Mouse (Mus musculus): ENCODE results near the gene Tmem97.
A peak's percentile ranks its signal among the peaks of the same experiment; 100 is the strongest.
"Not testable (repeated sequence)": the region's sequence is repeated elsewhere in the genome, so short reads cannot be mapped to it uniquely, and the experiment has no call there.

Gene Tmem97

DNA sequence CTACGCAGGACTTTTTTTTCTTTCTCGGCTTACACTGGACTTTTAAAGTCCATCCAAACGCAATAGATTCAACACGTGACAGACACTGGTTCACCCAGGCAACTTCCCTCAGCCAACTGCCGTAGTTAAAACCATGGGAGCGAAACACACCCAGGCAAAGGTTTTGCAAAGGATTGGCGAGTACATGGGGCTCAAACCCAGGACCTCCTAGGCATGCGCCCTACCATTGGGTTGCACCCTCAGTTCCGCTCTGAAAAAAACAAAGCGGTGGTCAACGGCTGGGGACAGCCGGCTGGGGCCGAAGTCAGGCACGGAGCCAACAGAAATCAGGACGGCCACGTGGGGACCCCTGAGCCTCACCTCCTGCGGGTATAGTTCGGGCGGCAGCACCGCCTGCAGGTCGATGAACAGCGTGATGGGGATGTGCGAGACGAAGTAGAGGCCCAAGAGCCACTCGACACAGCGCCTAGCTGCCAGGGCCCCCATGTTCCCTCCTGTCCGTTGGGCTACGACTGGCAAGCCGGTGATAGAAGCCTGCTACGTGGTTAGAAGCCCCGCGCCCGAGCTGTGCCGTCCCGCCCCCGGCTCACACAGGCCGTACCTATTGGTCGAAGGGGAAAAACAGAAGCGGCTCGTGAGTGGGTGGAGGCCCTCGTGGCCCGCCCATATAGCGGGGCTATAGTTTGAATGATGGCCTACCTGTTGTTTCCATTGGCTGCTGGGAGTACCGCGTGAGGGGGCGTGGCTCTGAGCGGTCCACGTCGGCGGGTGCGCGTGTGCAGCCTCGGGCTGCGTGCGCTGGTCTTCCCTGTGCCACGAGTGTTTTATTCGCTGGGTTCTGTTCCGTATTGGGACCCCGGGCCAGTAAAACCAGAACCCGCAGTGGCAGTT is at the start of gene Tmem97:
Tmem97 (minus strand) TSS at position 610 of the 891 bp plus-strand sequence.
- peak; percentile 95 for DNase-seq

- DNase-seq, result peak; percentile 61
Observed at GRCm38 (mm10) chr11:78600051-78600450, 49.5 kb upstream of the Tmem97 start.

- DNase-seq, result no peak
Observed at GRCm38 (mm10) chr11:78598763-78599415, 48.3 kb upstream of the Tmem97 start.

GRCm38 (mm10) chr11:78596750-78597149 is 46.2 kb upstream of the Tmem97 start:
- no peak for DNase-seq

DNA sequence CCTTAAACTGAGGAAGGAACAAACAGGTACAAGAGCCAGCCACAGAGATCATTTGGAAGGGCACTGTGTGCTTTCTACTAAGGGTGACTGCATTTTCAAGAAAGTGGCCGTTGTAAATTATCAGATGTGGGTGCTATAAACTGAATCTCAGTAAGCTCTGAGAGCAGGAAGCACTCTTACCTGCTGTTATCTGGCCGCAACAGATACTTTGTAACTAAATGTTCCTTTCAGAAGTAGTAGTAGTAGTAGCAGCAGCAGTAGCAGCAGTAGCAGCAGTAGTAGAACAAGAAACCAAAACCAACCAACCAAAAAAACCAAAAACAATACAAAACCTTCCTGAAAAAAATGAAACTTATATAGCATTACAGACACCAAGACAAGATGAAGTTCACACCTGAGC is 45.2 kb upstream of the Tmem97 start:
- DNase-seq, result no peak

GRCm38 (mm10) chr11:78594271-78594964 is 43.8 kb upstream of the Tmem97 start:
- no peak for DNase-seq

GRCm38 (mm10) chr11:78587677-78588076 is 37.1 kb upstream of the Tmem97 start:
- not testable (repeated sequence) for DNase-seq

DNA sequence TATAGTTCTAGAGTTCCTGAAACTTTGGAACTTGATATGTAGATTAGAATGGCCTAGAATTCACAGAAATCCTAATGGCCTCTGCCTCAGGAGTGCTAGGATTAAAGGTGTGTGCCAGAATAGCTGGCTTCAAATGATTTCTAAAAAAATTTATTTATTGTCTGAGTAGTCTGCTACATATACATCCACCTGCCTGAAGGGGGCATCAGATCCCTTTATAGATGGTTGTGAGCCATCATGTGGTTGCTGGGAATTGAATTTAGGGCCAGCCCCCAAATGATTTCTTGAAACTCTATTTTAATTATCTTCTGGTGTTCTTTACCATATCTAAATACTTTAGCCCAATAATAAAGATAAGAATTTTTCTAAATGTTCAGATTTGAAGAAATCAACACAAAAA is 35.5 kb upstream of the Tmem97 start:
- peak; percentile 25 for DNase-seq

DNA sequence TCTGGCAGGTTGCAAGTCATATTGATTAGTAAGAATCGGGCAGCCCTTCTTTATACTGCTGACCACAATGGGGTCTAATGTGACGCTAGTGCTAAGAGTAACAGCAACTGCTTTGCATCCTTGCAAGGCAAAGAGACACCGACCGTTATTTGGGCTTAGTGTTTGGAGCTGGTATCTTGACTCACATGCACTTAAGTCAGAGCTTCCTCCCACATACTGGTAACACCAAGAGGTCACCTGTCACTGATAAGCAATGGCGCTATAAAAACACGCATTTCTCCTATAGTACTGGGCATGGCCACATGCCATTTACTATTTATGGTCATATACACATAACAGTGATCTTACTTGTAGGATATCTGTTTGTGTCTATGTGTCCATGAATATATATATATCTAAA is 32.3 kb upstream of the Tmem97 start:
- no peak for DNase-seq

DNA sequence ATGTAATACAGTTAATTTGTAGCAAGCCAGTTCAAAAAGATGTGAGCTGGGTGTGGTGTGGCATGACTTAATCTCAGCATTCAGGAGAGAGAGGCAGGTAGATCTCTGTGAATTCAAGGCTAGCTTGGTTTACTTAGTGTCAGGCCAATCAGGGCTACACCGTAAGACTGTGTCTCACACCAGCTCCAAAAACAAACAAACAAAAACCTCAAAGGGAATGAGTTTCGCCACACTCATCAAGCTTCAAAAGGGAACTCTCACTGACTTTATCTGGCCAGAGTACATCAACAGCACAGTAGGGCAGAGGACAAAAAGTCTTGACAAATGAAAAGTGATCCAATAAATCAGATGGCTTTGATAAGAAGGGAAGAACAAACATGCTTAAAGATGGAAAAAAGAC is 24.4 kb upstream of the Tmem97 start:
- no peak for DNase-seq

DNA sequence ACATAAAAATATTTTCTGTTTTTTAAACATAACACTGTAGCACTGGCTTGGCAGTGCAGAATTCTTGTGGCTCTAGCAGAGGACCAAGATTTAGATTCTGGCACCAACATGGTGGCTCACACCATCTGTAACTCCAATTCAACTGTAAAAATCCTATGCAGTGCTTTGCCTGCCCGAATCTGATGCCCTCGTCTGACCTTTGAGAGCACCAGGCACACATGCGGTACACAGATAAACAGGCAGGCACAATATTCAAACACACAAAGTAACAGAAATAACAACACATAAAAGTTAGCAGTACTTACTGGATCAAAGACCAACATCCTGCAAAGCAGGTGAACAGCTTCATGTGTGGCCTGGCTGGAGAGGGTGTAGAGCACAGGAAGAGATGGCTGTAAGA is 24.0 kb upstream of the Tmem97 start:
- DNase-seq, result no peak

DNA sequence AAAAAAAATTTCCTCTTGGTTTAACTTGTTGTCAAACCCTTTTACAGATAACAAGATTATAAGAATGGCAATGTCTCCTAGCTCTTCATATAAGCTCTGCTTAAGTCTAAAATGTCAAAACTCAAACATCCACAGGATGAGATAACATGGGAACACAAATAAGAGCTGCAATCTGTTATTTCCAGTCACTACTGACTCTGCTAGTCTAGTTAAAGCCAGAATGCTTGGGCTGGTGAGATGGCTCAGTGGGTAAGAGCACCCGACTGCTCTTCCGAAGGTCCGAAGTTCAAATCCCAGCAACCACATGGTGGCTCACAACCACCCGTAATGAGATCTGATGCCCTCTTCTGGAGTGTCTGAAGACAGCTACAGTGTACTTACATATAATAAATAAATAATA is 23.5 kb upstream of the Tmem97 start:
- not testable (repeated sequence) for DNase-seq

- DNase-seq, result no peak
Observed at GRCm38 (mm10) chr11:78571854-78572253, 21.3 kb upstream of the Tmem97 start.

DNA sequence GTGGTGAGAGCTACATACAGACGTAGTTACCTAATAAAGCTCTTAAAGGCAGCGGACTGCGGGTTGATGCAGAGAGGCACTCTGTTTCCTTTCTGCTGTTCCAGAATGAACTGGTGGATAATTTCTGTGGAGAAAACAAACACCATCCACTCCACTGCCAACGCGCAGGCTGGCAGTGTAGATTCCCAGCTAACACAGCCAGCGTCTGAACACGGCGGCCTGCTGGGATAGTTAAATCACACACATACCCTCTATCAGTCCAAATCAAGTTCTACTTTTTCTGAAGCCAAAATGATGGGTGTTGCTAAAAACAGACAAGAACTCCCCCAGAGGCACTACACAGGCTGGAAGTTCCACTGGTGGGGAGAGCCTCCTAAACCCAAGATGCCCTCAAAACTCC is 20.9 kb upstream of the Tmem97 start:
- DNase-seq, result no peak

DNA sequence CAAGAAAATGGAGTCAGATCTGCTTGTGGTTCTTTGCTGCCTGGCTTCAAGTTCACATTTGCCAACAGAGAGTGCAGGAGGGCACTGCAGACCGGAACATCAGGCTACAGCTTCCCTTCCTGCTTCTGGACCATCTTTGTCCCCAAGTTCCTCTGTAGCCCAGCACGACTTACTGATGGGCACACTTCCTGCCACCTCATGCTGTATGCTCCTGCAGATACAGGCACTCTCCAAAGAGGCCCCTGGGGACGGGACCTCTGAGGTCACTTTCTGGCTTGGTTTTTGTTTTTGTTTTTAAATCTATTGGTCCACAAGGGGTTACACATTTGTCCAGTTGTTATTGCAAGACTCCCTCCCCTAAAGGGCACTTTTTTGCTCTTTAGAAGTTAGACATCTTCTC is 19.2 kb upstream of the Tmem97 start:
- no peak for DNase-seq

GRCm38 (mm10) chr11:78568827-78569226 is 18.2 kb upstream of the Tmem97 start:
- no peak for DNase-seq

GRCm38 (mm10) chr11:78567614-78568013 is 17.0 kb upstream of the Tmem97 start:
- no peak for DNase-seq

- no peak for DNase-seq
Observed at GRCm38 (mm10) chr11:78566775-78567174, 16.2 kb upstream of the Tmem97 start.

GRCm38 (mm10) chr11:78560447-78560846 is 9.9 kb upstream of the Tmem97 start:
- DNase-seq, result peak; percentile 80

GRCm38 (mm10) chr11:78557241-78557640 is 6.7 kb upstream of the Tmem97 start:
- DNase-seq, result peak; percentile 30

DNA sequence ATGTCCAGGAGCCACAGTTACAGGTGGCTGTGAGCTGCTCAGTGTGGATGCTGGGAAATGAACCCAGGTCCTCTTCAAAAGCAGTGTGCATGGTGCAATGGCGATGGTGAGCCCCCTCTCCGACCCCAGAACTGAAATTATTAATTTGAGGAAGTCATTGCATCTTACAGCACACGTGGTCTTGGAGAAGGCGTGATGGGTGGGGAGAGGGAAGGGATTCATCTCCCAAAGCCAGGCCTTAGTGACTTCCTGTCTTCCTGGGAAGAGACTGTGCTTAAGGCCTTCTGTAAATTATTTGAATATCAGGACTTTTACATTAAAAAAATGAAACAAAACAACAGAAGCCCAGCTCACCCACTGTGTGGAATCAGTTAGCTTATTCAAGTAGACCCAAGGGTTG is 5.5 kb upstream of the Tmem97 start:
- DNase-seq, result no peak

- DNase-seq, result no peak
Observed at GRCm38 (mm10) chr11:78555623-78556022, 5.0 kb upstream of the Tmem97 start.

- DNase-seq, result no peak
Observed at GRCm38 (mm10) chr11:78551059-78551398, 452 bp upstream of the Tmem97 start.

GRCm38 (mm10) chr11:78549491-78549987 is 1.0 kb downstream of the Tmem97 start:
- DNase-seq, result no peak

All from thymus, postnatal 4 days (tissue).